Mouse (Mus musculus) E14TG2a.4 (cell line): ENCODE data around the gene Grin1.

ENCODE experiments used
- CTCF ChIP-seq: conservative IDR thresholded peaks from 2 replicates; pipeline ENCODE4 v1.5.1; 2014; ENCODE audit warnings: low read length
- NANOG ChIP-seq: IDR thresholded peaks from 2 replicates; pipeline ENCODE4 v1.6.1; 2014; ENCODE audit warnings: borderline replicate concordance, low read length, mixed read lengths
- POU5F1 ChIP-seq: IDR thresholded peaks from 2 replicates; pipeline ENCODE4 v1.6.1; 2014; ENCODE audit warnings: low read length, borderline replicate concordance

DNA sequence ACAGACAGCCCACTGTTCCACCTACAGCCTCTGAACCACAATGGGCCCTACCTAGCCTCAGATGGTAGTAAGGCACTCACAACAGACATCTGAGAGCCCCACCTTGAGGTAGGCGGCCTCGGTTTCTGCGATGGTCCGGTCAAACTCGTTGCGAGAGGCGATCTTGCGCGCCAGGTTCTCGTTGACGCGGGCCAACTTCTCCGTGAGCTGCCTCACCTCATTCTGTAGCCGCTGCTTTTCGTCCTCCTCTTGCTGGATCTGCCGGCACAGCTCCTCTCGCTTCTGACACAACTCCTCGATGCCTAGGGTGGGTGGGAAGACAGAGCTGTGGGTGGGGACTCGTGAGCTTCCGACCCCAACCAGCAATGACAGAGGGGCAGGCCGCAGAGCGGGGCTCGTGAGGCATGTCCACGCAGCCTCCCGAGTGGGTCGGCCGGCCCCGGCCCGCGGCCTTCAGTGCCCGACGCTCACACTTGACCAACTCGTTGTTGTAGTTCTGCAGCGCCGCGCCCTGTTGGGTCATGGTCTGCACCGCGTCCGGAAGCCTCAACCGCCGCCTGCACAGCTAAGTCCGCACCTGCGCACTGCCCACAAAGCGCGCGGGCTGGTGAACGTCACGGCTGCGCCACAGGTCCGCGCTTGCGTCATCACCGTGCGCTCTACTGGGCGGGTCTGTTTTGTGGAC lies 47.0 kb downstream of the Grin1 start, which contains the start of the genes Ssna1 and Anapc2:
- TF ChIP-seq CTCF = no peak
- no peak for TF ChIP-seq NANOG
- no peak for TF ChIP-seq POU5F1
